27 mouse cellular contexts compared by ENCODE assay signal in the genomic region with DNA sequence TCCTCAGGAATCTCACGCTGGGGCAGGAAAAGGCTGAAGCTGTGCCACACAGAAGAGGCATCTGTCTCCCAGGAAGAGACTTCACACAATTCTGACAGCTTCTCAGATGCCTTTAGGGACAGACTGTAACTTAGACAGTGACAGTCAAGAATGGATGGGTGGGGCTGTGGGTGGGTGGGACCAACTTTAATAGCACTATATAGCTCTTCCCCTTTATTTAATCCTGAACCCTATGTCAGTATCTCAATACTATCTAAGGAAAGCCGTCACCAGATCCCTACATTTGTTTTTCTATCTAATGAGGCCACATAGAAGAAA. TPM values are rescaled to one million over a fixed set of nuclear protein-coding genes. Genes with fewer than 3 reads are reported as not detected.
DNase-seq lines count a peak whose midpoint lies in the region; ATAC-seq lines count a peak whose summit lies in the region.
"Had no signal": no experiment of that assay in that cellular context is flagged by ENCODE, and none has a peak within 500 bp of the region (broad histone marks: within the 10 kb centered on the region; RNA-seq: fewer than 3 reads in every experiment).

No protein-coding gene starts in this region.

- no peak overlapping the region for H3K4me3 ChIP-seq in heart, embryonic 10.5 days
- H3K4me3 ChIP-seq in heart, embryonic 16.5 days (ENCODE audit: low read length): no peak overlapping the region
- no peak overlapping the region for H3K4me3 ChIP-seq in brown adipose tissue, adult 24 weeks (ENCODE audit: insufficient read depth, low read depth, low read length)
- no peak overlapping the region for H3K4me3 ChIP-seq in embryonic facial prominence, embryonic 15.5 days (replicated peaks)
- H3K4me3 ChIP-seq: embryonic facial prominence, embryonic 13.5 days; forebrain, embryonic 12.5 days; hindbrain, embryonic 12.5 days; intestine, embryonic 15.5 days; lung, embryonic 15.5 days; midbrain, embryonic 12.5 days; neural tube, embryonic 13.5 days had no signal

- peak overlapping the region; percentile 30; the same call in 1 of the 2 replicates for H3K27ac ChIP-seq in heart, embryonic 10.5 days
- peak overlapping the region; percentile 56 for H3K27ac ChIP-seq in heart, embryonic 16.5 days (ENCODE audit: low read length)
- 0 out of 2 replicates have a peak overlapping the region, but pooled peaks have one; percentile 53 for H3K27ac ChIP-seq in brown adipose tissue, adult 24 weeks (replicated peaks; ENCODE audit: low read depth, low read length)
- H3K27ac ChIP-seq in embryonic facial prominence, embryonic 15.5 days (replicated peaks): 0 out of 2 replicates have a peak overlapping the region, but pooled peaks have one; percentile 0
- H3K27ac ChIP-seq: forebrain, embryonic 12.5 days; hindbrain, embryonic 12.5 days; hindbrain, postnatal 0 days; intestine, embryonic 15.5 days; kidney, postnatal 0 days; lung, embryonic 15.5 days; midbrain, embryonic 12.5 days; neural tube, embryonic 13.5 days had no signal

- 23% methylated on average over 2 of the region's 2 CpGs for WGBS in heart, embryonic 10.5 days
- 25% methylated on average over 2 of the region's 2 CpGs for WGBS in heart, embryonic 16.5 days
- WGBS in embryonic facial prominence, embryonic 15.5 days: 26% methylated on average over 2 of the region's 2 CpGs

- ATAC-seq in heart, embryonic 16.5 days (replicated peaks; ENCODE audit: extremely low read depth, insufficient read depth, low FRiP score): no peak
- ATAC-seq in embryonic facial prominence, embryonic 15.5 days (ENCODE audit: insufficient number of reproducible peaks, low FRiP score, low TSS enrichment, low read depth): peak; percentile 43; the same call in 1 of the 2 replicates
- ATAC-seq: hindbrain, postnatal 0 days; intestine, embryonic 15.5 days had no signal

- DNase-seq in heart, embryonic 10.5 days (ENCODE audit: low spot score): no peak
- no peak for DNase-seq in heart, adult 8-10 months (ENCODE audit: low spot score)
- DNase-seq in heart, postnatal 36 days: no peak
- DNase-seq in cerebellum, adult 11-12 months: no peak
- DNase-seq: adrenal gland, postnatal 25 days; B cell, adult 2 months; cerebellum, adult 8-10 months; cerebellum, postnatal 25 days; gastrocnemius, postnatal 25 days; kidney, adult 2 months; layer of hippocampus, postnatal 36 days; left cerebral cortex, postnatal 4 days; thymus, adult 2 months; thymus, postnatal 4 days had no signal

- no peaks in the 10 kb centered on the region for H3K36me3 ChIP-seq in heart, embryonic 10.5 days
- no peaks in the 10 kb centered on the region for H3K36me3 ChIP-seq in heart, embryonic 16.5 days (ENCODE audit: control insufficient read depth, insufficient read depth)
- H3K36me3 ChIP-seq in embryonic facial prominence, embryonic 15.5 days: no peaks in the 10 kb centered on the region
- H3K36me3 ChIP-seq: embryonic facial prominence, embryonic 13.5 days; forebrain, embryonic 12.5 days; hindbrain, embryonic 12.5 days; intestine, embryonic 15.5 days; lung, embryonic 15.5 days; midbrain, embryonic 12.5 days; neural tube, embryonic 13.5 days had no signal

- intact Hi-C loops in heart, postnatal 36 days (cut with DNase I): no loop called here

- no peaks in the 10 kb centered on the region for H3K9me3 ChIP-seq in heart, embryonic 10.5 days
- no peaks in the 10 kb centered on the region for H3K9me3 ChIP-seq in heart, embryonic 16.5 days (replicated peaks; ENCODE audit: control insufficient read depth, low read length)
- H3K9me3 ChIP-seq in embryonic facial prominence, embryonic 15.5 days (replicated peaks): no peaks in the 10 kb centered on the region
- H3K9me3 ChIP-seq: embryonic facial prominence, embryonic 13.5 days; forebrain, embryonic 12.5 days; hindbrain, embryonic 12.5 days; intestine, embryonic 15.5 days; lung, embryonic 15.5 days; midbrain, embryonic 12.5 days; neural tube, embryonic 13.5 days had no signal

- 0 out of 2 replicates have a peak overlapping the region, but pooled peaks have one; percentile 16 for H3K9ac ChIP-seq in heart, embryonic 16.5 days (ENCODE audit: low read length)
- H3K9ac ChIP-seq in embryonic facial prominence, embryonic 15.5 days: no peak overlapping the region
- H3K9ac ChIP-seq: embryonic facial prominence, embryonic 13.5 days; forebrain, embryonic 12.5 days; hindbrain, embryonic 12.5 days; intestine, embryonic 15.5 days; lung, embryonic 15.5 days; midbrain, embryonic 12.5 days; neural tube, embryonic 13.5 days had no signal

- no peaks in the 10 kb centered on the region for H3K27me3 ChIP-seq in heart, embryonic 10.5 days (ENCODE audit: insufficient read depth, poor library complexity, severe bottlenecking)
- no peaks in the 10 kb centered on the region for H3K27me3 ChIP-seq in heart, embryonic 16.5 days (ENCODE audit: control insufficient read depth, insufficient read depth, low read length)
- no peaks in the 10 kb centered on the region for H3K27me3 ChIP-seq in embryonic facial prominence, embryonic 15.5 days
- H3K27me3 ChIP-seq: embryonic facial prominence, embryonic 13.5 days; forebrain, embryonic 12.5 days; hindbrain, embryonic 12.5 days; intestine, embryonic 15.5 days; lung, embryonic 15.5 days; midbrain, embryonic 12.5 days; neural tube, embryonic 13.5 days had no signal

- H3K4me1 ChIP-seq in heart, embryonic 10.5 days: peaks cover 16% of the 10 kb centered on the region
- peaks cover 13% of the 10 kb centered on the region for H3K4me1 ChIP-seq in heart, embryonic 16.5 days (ENCODE audit: control insufficient read depth, insufficient read depth, low read length)
- H3K4me1 ChIP-seq in brown adipose tissue, adult 24 weeks (ENCODE audit: control insufficient read depth, insufficient read depth, insufficient read length, low read length): peaks cover 4% of the 10 kb centered on the region; the same call in 1 of the 2 replicates
- H3K4me1 ChIP-seq in embryonic facial prominence, embryonic 15.5 days: peaks cover 14% of the 10 kb centered on the region
- H3K4me1 ChIP-seq: forebrain, embryonic 12.5 days; hindbrain, embryonic 12.5 days; intestine, embryonic 15.5 days; lung, embryonic 15.5 days; midbrain, embryonic 12.5 days had no signal

- peak overlapping the region; percentile 19; the same call in 1 of the 2 replicates for H3K4me2 ChIP-seq in heart, embryonic 16.5 days (ENCODE audit: low read depth, low read length)
- no peak overlapping the region for H3K4me2 ChIP-seq in embryonic facial prominence, embryonic 15.5 days (replicated peaks)
- H3K4me2 ChIP-seq: embryonic facial prominence, embryonic 13.5 days; forebrain, embryonic 12.5 days; hindbrain, embryonic 12.5 days; intestine, embryonic 15.5 days; liver, embryonic 11.5 days; lung, embryonic 15.5 days; midbrain, embryonic 12.5 days; neural tube, embryonic 13.5 days had no signal

RNA-seq across cellular contexts. Expression of a gene that starts 24.5 kb away (rescaled TPM):
- polyA plus RNA-seq in heart, embryonic 10.5 days (2016; fragmentation: Nextera tagmentation; extraction: Ambion mirVana): 13.9 and 15.3 TPM in 2 replicates
- 10 to 100 TPM; 79.2 to 89.7 (median 83.6) TPM for total RNA-seq in heart, adult 8-10 months (2022)
- polyA plus RNA-seq in heart, embryonic 16.5 days (2015; fragmentation: Nextera tagmentation; extraction: Ambion mirVana): 16.9 and 23.0 TPM in 2 replicates
- 10 to 100 TPM; 65.4 to 71.2 TPM for total RNA-seq in heart, postnatal 36 days (2021)
- 24.4 and 29.3 TPM in 2 replicates for polyA plus RNA-seq in brown adipose tissue, adult 24 weeks (2012; ENCODE audit: insufficient read depth, insufficient read length, missing spikeins)
- polyA plus RNA-seq in embryonic facial prominence, embryonic 15.5 days (2015; fragmentation: Nextera tagmentation; extraction: Ambion mirVana): 17.6 and 17.9 TPM in 2 replicates

Comparison
In these comparisons a context has a peak if more than half of its experiments do, and no peak if none do; other contexts are left out.
1. H3K27ac ChIP-seq: peak in every context shown above with its lines; median percentile 56 in heart, embryonic 16.5 days; 53 in brown adipose tissue, adult 24 weeks; 30 in heart, embryonic 10.5 days; 0 in embryonic facial prominence, embryonic 15.5 days.